Mouse (Mus musculus) kidney, postnatal 0 days (tissue): ENCODE data around the gene Tmod4. TPM values are rescaled to one million over a fixed set of nuclear protein-coding genes. Genes with fewer than 3 reads are reported as not detected.

Source experiments
- ATAC-seq: fragments of 200-750 bp; cut with Nextera tagmentation; replicated peaks from 2 replicates; pipeline ENCODE4 v1.8.0; 2017; ENCODE audit warnings: low read depth, moderate number of reproducible peaks, moderate TSS enrichment, moderate library complexity; ENCODE audit not compliant: low FRiP score
- DNase-seq: peaks from one replicate; pipeline ENCODE4 v3.0.0-alpha.2; 2016; ENCODE audit warnings: low spot score
- H3K27ac ChIP-seq: fragments of 300-500 bp; sonication (generic); 2 replicates; pipeline ENCODE4 v1.5.1; 2014; ENCODE audit warnings: mild to moderate bottlenecking
- H3K27me3 ChIP-seq: fragments of 300-500 bp; sonication (generic); 2 replicates; pipeline ENCODE4 v1.6.1; 2014; ENCODE audit warnings: low read length, mixed read lengths; ENCODE audit not compliant: insufficient read depth
- H3K36me3 ChIP-seq: fragments of 300-500 bp; sonication (generic); 2 replicates; pipeline ENCODE4 v1.6.1; 2014; ENCODE audit warnings: low read length, mixed read lengths; ENCODE audit not compliant: insufficient read depth
- H3K4me1 ChIP-seq: fragments of 300-500 bp; sonication (generic); replicated peaks from 2 replicates; pipeline ENCODE4 v1.6.1; 2014; ENCODE audit warnings: antibody characterized with exemption, low read length, mixed read lengths; ENCODE audit not compliant: insufficient read depth
- H3K4me2 ChIP-seq: fragments of 300-500 bp; sonication (generic); 2 replicates; pipeline ENCODE4 v1.6.1; 2014; ENCODE audit warnings: mild to moderate bottlenecking, low read length, moderate library complexity, mixed read lengths
- H3K4me3 ChIP-seq: fragments of 300-500 bp; sonication (generic); replicated peaks from 2 replicates; pipeline ENCODE4 v1.5.1; 2014; ENCODE audit warnings: low read depth, low read length
- H3K9ac ChIP-seq: fragments of 300-500 bp; sonication (generic); 2 replicates; pipeline ENCODE4 v1.6.1; 2014; ENCODE audit warnings: low read depth, low read length
- H3K9me3 ChIP-seq: fragments of 300-500 bp; sonication (generic); replicated peaks from 2 replicates; pipeline ENCODE4 v1.6.1; 2016; ENCODE audit warnings: low read length, inconsistent platforms, mixed read lengths
- CTCF ChIP-seq: IDR thresholded peaks from 2 replicates; pipeline ENCODE4 v1.5.1; 2016; ENCODE audit warnings: antibody characterized with exemption, low read depth, mild to moderate bottlenecking, moderate library complexity
- WGBS: fragments of 180-500 bp; shearing (Covaris S2); extraction: QIAGEN DNeasy Blood & Tissue Kit; methylation state at CpG from one replicate; pipeline ENCODE4 v1.1.7; 2014; 5-methylcytosine and 5-hydroxymethylcytosine counted together
- microRNA-seq: library from miRNA; unstranded; fragments of <30 nt; microRNA quantifications from one replicate; pipeline ENCODE4, GENCODE M21; 2016
- polyA plus RNA-seq: library from polyadenylated mRNA; unstranded; fragments of >200 nt; fragmentation: Nextera tagmentation; extraction: Ambion mirVana; gene quantifications from 2 replicates; pipeline ENCODE4 v1.2.1, GENCODE M21; 2015

The Tmod4 gene
- polyA plus RNA-seq, 1 experiment from 2014 or later = 0.83 TPM

GRCm38 (mm10) chr3:95174011-95174592 is 49.8 kb downstream of the Tmod4 start:
- peak; percentile 91 for TF ChIP-seq CTCF
- H3K4me2 ChIP-seq = peak overlapping the region; percentile 79
- H3K9ac ChIP-seq = no peak overlapping the region
- H3K27ac ChIP-seq = no peak overlapping the region
- no peaks in the 10 kb centered on the region; the same call in 1 of the 2 replicates for H3K4me1 ChIP-seq
- H3K9me3 ChIP-seq = no peaks in the 10 kb centered on the region
- H3K36me3 ChIP-seq = 0 out of 2 replicates have a peak, but pooled peaks cover 14% of the 10 kb centered on the region
- H3K4me3 ChIP-seq = 0 out of 2 replicates have a peak overlapping the region, but pooled peaks have one; percentile 11
- ATAC-seq (peak; percentile 34; the same call in 1 of the 2 replicates), DNase-seq (peak; percentile 85)
- 4% methylated on average over 16 of the region's 16 CpGs for WGBS
- H3K27me3 ChIP-seq = peaks cover 16% of the 10 kb centered on the region

- H3K4me1 ChIP-seq = no peaks in the 10 kb centered on the region; the same call in 1 of the 2 replicates
- no peak overlapping the region for H3K9ac ChIP-seq
- H3K36me3 ChIP-seq = 0 out of 2 replicates have a peak, but pooled peaks cover 3% of the 10 kb centered on the region
- H3K27me3 ChIP-seq = peaks cover 16% of the 10 kb centered on the region
- H3K4me2 ChIP-seq = no peak overlapping the region
- 86% methylated on average over 3 of the region's 3 CpGs for WGBS
- no peak overlapping the region for H3K4me3 ChIP-seq
- H3K9me3 ChIP-seq = no peaks in the 10 kb centered on the region
- no peak for DNase-seq
- no peak overlapping the region for H3K27ac ChIP-seq
- no peak for TF ChIP-seq CTCF
- no peak for ATAC-seq
Observed at GRCm38 (mm10) chr3:95176500-95176899, 52.2 kb downstream of the Tmod4 start.

GRCm38 (mm10) chr3:95177583-95177982 is 53.3 kb downstream of the Tmod4 start:
- TF ChIP-seq CTCF = no peak
- Histone ChIP-seq H3K9me3 (no peaks in the 10 kb centered on the region), H3K4me2 (no peak overlapping the region), H3K4me3 (no peak overlapping the region), H3K27me3 (peaks cover 5% of the 10 kb centered on the region; the same call in 1 of the 2 replicates), H3K36me3 (no peaks in the 10 kb centered on the region), H3K9ac (no peak overlapping the region), H3K27ac (no peak overlapping the region), H3K4me1 (no peaks in the 10 kb centered on the region; the same call in 1 of the 2 replicates)
- no peak for DNase-seq
- no peak for ATAC-seq
- WGBS = 47% methylated on average over 6 of the region's 6 CpGs

Small RNAs within 50 kb of the gene (microRNA-seq; reads per million reads assigned to microRNA genes)
- not detected for gene Mir8099-1

Other genes starting within 250 kb of the Tmod4 start
- gene Psmb4, start 237.5 kb upstream of the Tmod4 start, polyA plus RNA-seq = 317 and 329 TPM in 2 replicates
- gene Selenbp1, start 191.4 kb upstream of the Tmod4 start, polyA plus RNA-seq = 131 and 168 TPM in 2 replicates
- 5.9 and 6.8 TPM in 2 replicates for gene Rfx5, start 170.4 kb upstream of the Tmod4 start, polyA plus RNA-seq
- gene Pi4kb, start 149.7 kb upstream of the Tmod4 start, polyA plus RNA-seq = 20.2 and 20.7 TPM in 2 replicates
- gene Zfp687, start 109.0 kb upstream of the Tmod4 start, polyA plus RNA-seq = 19.7 and 20.0 TPM in 2 replicates
- 214 and 231 TPM in 2 replicates for gene Psmd4, start 81.9 kb upstream of the Tmod4 start, polyA plus RNA-seq
- 17.8 and 19.8 TPM in 2 replicates for gene Pip5k1a, start 17.5 kb upstream of the Tmod4 start, polyA plus RNA-seq
- 116 and 120 TPM in 2 replicates for gene Vps72, start 13.5 kb upstream of the Tmod4 start, polyA plus RNA-seq
- gene Scnm1, start 9.5 kb downstream of the Tmod4 start, polyA plus RNA-seq = 63.0 and 63.5 TPM in 2 replicates
- gene Lysmd1, start 9.6 kb downstream of the Tmod4 start, polyA plus RNA-seq = 14.4 and 15.2 TPM in 2 replicates
- 2.8 and 3.6 TPM in 2 replicates for gene Tnfaip8l2, start 17.9 kb downstream of the Tmod4 start, polyA plus RNA-seq
- gene Sema6c, start 36.0 kb downstream of the Tmod4 start, polyA plus RNA-seq = 1.8 and 2.9 TPM in 2 replicates
- 4.5 and 5.4 TPM in 2 replicates for gene Gabpb2, start 93.4 kb downstream of the Tmod4 start, polyA plus RNA-seq
- gene Cdc42se1, start 104.3 kb downstream of the Tmod4 start, polyA plus RNA-seq = 98.5 and 102 TPM in 2 replicates
- 11.2 and 11.8 TPM in 2 replicates for gene Mllt11, start 107.7 kb downstream of the Tmod4 start, polyA plus RNA-seq
- gene Gm128, start 117.1 kb downstream of the Tmod4 start, polyA plus RNA-seq = 1.2 and 1.3 TPM in 2 replicates
- 0.82 and 1.6 TPM in 2 replicates for gene Bnipl, start 126.7 kb downstream of the Tmod4 start, polyA plus RNA-seq
- gene Mindy1, start 156.9 kb downstream of the Tmod4 start, polyA plus RNA-seq = 72.6 and 73.2 TPM in 2 replicates
- 20.1 and 20.3 TPM in 2 replicates for gene Prune1, start 157.6 kb downstream of the Tmod4 start, polyA plus RNA-seq
- 9.9 and 10.1 TPM in 2 replicates for gene Anxa9, start 182.7 kb downstream of the Tmod4 start, polyA plus RNA-seq
- 172 and 186 TPM in 2 replicates for gene Cers2, start 190.3 kb downstream of the Tmod4 start, polyA plus RNA-seq
- 22.2 and 23.2 TPM in 2 replicates for gene Setdb1, start 232.7 kb downstream of the Tmod4 start, polyA plus RNA-seq